Mouse (Mus musculus): Measurements from ENCODE around the gene Acacb. TPM values are rescaled to one million over a fixed set of nuclear protein-coding genes. Genes with fewer than 3 reads are reported as not detected.

The Acacb gene
- polyA plus RNA-seq, 1 experiment from 2014 or later = 1.8 TPM

DNA sequence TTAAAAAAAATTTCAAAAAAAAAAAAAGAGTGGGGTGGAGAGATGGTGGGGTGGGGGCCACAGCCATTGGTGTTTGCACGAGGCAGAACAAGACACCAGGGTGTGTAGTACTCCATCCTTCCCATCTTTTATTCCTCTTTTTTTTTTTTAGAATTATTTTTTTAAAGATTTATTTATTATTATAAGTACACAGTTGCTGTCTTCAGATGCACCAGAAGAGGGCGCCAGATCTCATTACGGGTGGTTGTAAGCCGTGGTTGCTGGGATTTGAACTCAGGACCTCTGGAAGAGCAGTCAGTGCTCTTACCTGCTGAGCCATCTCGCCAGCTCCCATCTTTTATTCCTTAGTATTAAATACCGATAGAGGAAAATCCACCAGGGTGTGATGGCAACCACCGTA lies 27.1 kb downstream of the Acacb start:
- 76% methylated on average over 7 of the region's 7 CpGs for WGBS
- no peak for DNase-seq (ENCODE audit: low spot score)
- Histone ChIP-seq H3K4me3 (no peak overlapping the region), H3K27ac (no peak overlapping the region), H3K36me3 (no peaks in the 10 kb centered on the region), H3K4me1 (replicated peaks) (peaks cover 22% of the 10 kb centered on the region), H3K9me3 (no peaks in the 10 kb centered on the region), H3K27me3 (ENCODE audit: insufficient read depth, poor library complexity, severe bottlenecking) (peaks cover 13% of the 10 kb centered on the region; the same call in 1 of the 2 replicates)

GRCm38 (mm10) chr5:114173877-114174581 lies 27.7 kb downstream of the Acacb start:
- no peak overlapping the region for H3K4me3 ChIP-seq
- peaks cover 13% of the 10 kb centered on the region; the same call in 1 of the 2 replicates for H3K27me3 ChIP-seq (ENCODE audit: insufficient read depth, poor library complexity, severe bottlenecking)
- WGBS = 37% methylated on average over 16 of the region's 16 CpGs
- H3K4me1 ChIP-seq (replicated peaks) = peaks cover 22% of the 10 kb centered on the region
- DNase-seq (ENCODE audit: low spot score) = no peak
- H3K27ac ChIP-seq = no peak overlapping the region
- H3K9me3 ChIP-seq = no peaks in the 10 kb centered on the region
- H3K36me3 ChIP-seq = no peaks in the 10 kb centered on the region

DNA sequence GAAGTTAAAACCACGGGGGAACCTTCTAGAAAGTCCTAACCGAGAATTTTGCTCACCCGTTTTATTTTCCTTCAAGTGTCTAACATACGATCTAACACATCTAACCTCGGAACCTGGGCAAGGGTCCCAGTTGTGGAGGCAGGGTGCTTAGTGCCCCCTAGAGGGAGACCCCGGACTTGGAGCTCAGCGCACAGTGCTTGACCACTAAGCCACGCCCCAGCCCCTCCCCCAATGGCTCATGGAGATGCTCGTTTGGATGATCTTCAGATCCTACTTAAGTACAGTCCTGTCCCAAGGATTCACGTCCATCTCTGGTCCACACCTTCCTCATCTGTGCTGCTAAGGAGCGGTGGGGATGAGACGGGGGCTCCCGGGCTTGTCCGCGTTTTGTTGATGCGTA lies 28.3 kb downstream of the Acacb start:
- no peak overlapping the region for H3K4me3 ChIP-seq
- H3K27ac ChIP-seq = no peak overlapping the region
- no peaks in the 10 kb centered on the region for H3K36me3 ChIP-seq
- DNase-seq (ENCODE audit: low spot score) = peak; percentile 78
- WGBS = 16% methylated on average over 16 of the region's 16 CpGs
- no peaks in the 10 kb centered on the region for H3K9me3 ChIP-seq
- peaks cover 13% of the 10 kb centered on the region; the same call in 1 of the 2 replicates for H3K27me3 ChIP-seq (ENCODE audit: insufficient read depth, poor library complexity, severe bottlenecking)
- H3K4me1 ChIP-seq (replicated peaks) = peaks cover 22% of the 10 kb centered on the region

DNA sequence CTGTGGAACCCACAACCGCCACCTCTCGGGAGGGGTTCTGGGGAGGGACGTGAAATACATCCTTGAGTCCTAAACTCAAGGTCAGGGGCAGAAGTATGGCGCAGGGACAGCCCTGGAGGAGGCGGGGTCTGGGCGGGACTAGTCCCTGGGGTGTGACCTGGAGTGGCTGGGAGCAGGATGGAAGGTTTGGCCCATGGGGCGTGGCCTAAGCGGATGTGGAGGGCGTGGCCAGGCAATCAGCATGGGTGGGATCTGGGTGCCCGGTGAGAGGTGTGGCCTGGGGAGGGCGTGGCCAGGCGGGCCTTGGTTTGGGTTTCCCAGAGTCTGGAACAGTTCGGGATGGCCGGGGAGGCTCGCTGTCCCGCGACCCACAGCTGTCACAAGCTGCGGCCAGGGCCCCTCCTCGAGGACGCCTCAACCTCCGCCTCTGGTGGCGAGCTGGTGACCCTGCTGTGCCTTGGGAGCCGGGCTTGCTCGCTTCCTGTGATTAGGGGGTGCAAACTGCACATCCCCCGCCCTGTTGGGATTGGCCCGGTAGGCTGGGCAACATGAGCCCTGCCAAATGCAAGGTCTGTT lies 29.3 kb downstream of the Acacb start:
- peaks cover 22% of the 10 kb centered on the region for H3K4me1 ChIP-seq (replicated peaks)
- peaks cover 13% of the 10 kb centered on the region; the same call in 1 of the 2 replicates for H3K27me3 ChIP-seq (ENCODE audit: insufficient read depth, poor library complexity, severe bottlenecking)
- no peaks in the 10 kb centered on the region for H3K9me3 ChIP-seq
- H3K27ac ChIP-seq = peak overlapping the region; percentile 36; the same call in 1 of the 2 replicates
- DNase-seq (ENCODE audit: low spot score) = peak; percentile 94
- H3K36me3 ChIP-seq = no peaks in the 10 kb centered on the region
- under 1% methylated on average over 26 of the region's 26 CpGs for WGBS
- peak overlapping the region; percentile 54 for H3K4me3 ChIP-seq

GRCm38 (mm10) chr5:114176548-114177400 lies 30.4 kb downstream of the Acacb start:
- Histone ChIP-seq H3K36me3 (no peaks in the 10 kb centered on the region), H3K9me3 (no peaks in the 10 kb centered on the region), H3K27ac (no peak overlapping the region), H3K4me1 (replicated peaks) (peaks cover 22% of the 10 kb centered on the region), H3K4me3 (peak overlapping the region; percentile 54), H3K27me3 (ENCODE audit: insufficient read depth, poor library complexity, severe bottlenecking) (peaks cover 13% of the 10 kb centered on the region; the same call in 1 of the 2 replicates)
- WGBS = 59% methylated on average over 8 of the region's 8 CpGs
- DNase-seq (ENCODE audit: low spot score) = no peak

GRCm38 (mm10) chr5:114177966-114178719 lies 31.8 kb downstream of the Acacb start:
- Histone ChIP-seq H3K36me3 (no peaks in the 10 kb centered on the region), H3K9me3 (no peaks in the 10 kb centered on the region), H3K4me1 (replicated peaks) (peaks cover 22% of the 10 kb centered on the region), H3K27me3 (ENCODE audit: insufficient read depth, poor library complexity, severe bottlenecking) (peaks cover 13% of the 10 kb centered on the region; the same call in 1 of the 2 replicates), H3K4me3 (no peak overlapping the region), H3K27ac (no peak overlapping the region)
- 82% methylated on average over 4 of the region's 4 CpGs for WGBS
- DNase-seq (ENCODE audit: low spot score) = no peak

DNA sequence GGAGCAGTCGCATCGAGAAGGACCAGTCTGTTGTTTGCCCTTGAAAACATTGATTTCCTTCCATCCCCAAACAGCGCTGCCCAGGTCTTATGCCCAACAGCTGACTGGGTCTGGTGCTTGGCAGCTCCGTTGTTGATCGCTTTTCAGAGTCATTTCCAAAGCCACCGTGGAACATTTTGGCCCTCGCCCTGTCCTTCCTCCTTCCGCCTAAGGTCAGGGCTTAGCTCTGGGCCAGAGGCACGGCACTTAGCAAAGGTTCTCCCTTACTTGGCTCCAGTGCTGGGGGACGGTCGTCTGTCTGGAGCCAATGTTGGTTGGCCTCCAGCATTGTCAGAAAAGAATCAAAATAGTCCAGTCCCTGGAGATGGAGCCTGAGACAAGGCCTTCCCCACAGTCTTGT lies 33.2 kb downstream of the Acacb start:
- WGBS = 86% methylated on average over 11 of the region's 11 CpGs
- no peak overlapping the region for H3K4me3 ChIP-seq
- no peak for DNase-seq (ENCODE audit: low spot score)

DNA sequence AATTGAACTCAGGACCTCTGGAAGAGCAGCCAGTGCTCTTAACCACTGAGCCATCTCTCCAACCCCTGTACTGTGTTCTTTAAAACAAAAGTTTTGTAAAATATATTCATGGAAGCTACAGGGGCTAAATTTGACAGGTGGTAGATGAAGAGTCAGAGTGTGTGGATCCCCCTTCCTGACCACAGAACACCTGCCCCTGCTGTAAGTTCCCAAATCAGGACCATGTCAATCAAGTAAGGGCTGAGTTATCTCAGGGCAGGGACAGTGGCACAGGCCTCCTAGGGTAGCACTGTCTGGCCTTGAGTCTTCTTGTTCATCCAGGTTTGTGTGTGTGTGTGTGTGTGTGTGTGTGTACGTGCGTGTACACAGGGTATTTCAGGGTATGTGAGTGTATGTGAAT lies 37.2 kb downstream of the Acacb start:
- WGBS = 85% methylated on average over 2 of the region's 2 CpGs

More for the DNA sequence above, 33.2 kb downstream of the Acacb start:
- H3K9me3 ChIP-seq = no peaks in the 10 kb centered on the region
- no peaks in the 10 kb centered on the region for H3K36me3 ChIP-seq
- peaks cover 3% of the 10 kb centered on the region; the same call in 1 of the 2 replicates for H3K27me3 ChIP-seq (ENCODE audit: insufficient read depth, poor library complexity, severe bottlenecking)
- H3K4me1 ChIP-seq (replicated peaks) = peaks cover 16% of the 10 kb centered on the region
- no peak overlapping the region for H3K27ac ChIP-seq

GRCm38 (mm10) chr5:114187108-114187507 lies 40.8 kb downstream of the Acacb start:
- peaks cover 5% of the 10 kb centered on the region; the same call in 1 of the 2 replicates for H3K4me1 ChIP-seq (replicated peaks)

More for the DNA sequence above, 37.2 kb downstream of the Acacb start:
- Histone ChIP-seq H3K4me3 (no peak overlapping the region), H3K27me3 (ENCODE audit: insufficient read depth, poor library complexity, severe bottlenecking) (no peaks in the 10 kb centered on the region), H3K4me1 (replicated peaks) (no peaks in the 10 kb centered on the region), H3K9me3 (no peaks in the 10 kb centered on the region), H3K27ac (no peak overlapping the region), H3K36me3 (no peaks in the 10 kb centered on the region)
- no peak for DNase-seq (ENCODE audit: low spot score)

GRCm38 (mm10) chr5:114188900-114189464 lies 42.6 kb downstream of the Acacb start:
- Histone ChIP-seq H3K4me3 (no peak overlapping the region), H3K27me3 (ENCODE audit: insufficient read depth, poor library complexity, severe bottlenecking) (no peaks in the 10 kb centered on the region), H3K9me3 (no peaks in the 10 kb centered on the region), H3K27ac (no peak overlapping the region), H3K36me3 (no peaks in the 10 kb centered on the region), H3K4me1 (replicated peaks) (peaks cover 5% of the 10 kb centered on the region; the same call in 1 of the 2 replicates)
- 82% methylated on average over 12 of the region's 12 CpGs for WGBS
- DNase-seq (ENCODE audit: low spot score) = no peak

More at GRCm38 (mm10) chr5:114187108-114187507, 40.8 kb downstream of the Acacb start:
- WGBS = 75% methylated on average over 2 of the region's 2 CpGs
- no peaks in the 10 kb centered on the region for H3K9me3 ChIP-seq
- H3K27ac ChIP-seq = no peak overlapping the region
- no peaks in the 10 kb centered on the region for H3K36me3 ChIP-seq
- no peak for DNase-seq (ENCODE audit: low spot score)
- no peak overlapping the region for H3K4me3 ChIP-seq
- no peaks in the 10 kb centered on the region for H3K27me3 ChIP-seq (ENCODE audit: insufficient read depth, poor library complexity, severe bottlenecking)

GRCm38 (mm10) chr5:114194161-114194560 lies 47.8 kb downstream of the Acacb start:
- no peak for DNase-seq (ENCODE audit: low spot score)
- WGBS = 84% methylated on average over 11 of the region's 11 CpGs
- Histone ChIP-seq H3K9me3 (no peaks in the 10 kb centered on the region), H3K4me1 (replicated peaks) (peaks cover 10% of the 10 kb centered on the region; the same call in 1 of the 2 replicates), H3K4me3 (no peak overlapping the region), H3K36me3 (no peaks in the 10 kb centered on the region), H3K27me3 (ENCODE audit: insufficient read depth, poor library complexity, severe bottlenecking) (no peaks in the 10 kb centered on the region), H3K27ac (no peak overlapping the region)

All from hindbrain, embryonic 10.5 days (tissue).